Mouse (Mus musculus): ENCODE measurements around the gene Dnm3. TPM values are rescaled to one million over a fixed set of nuclear protein-coding genes. Genes with fewer than 3 reads are reported as not detected.

Dnm3 gene
- total RNA-seq, 1 experiment from 2014 or later: not detected

GRCm38 (mm10) chr1:162298527-162298926 is 179.3 kb downstream of the Dnm3 start:
- ATAC-seq (replicated peaks in 1 of 2; ENCODE audit: insufficient read depth in 1 of 2, low FRiP score in 2 of 2, low TSS enrichment in 1 of 2, low read depth in 1 of 2, poor library complexity in 2 of 2, severe bottlenecking in 2 of 2): no peak

- peak; percentile 53 to 65 for ATAC-seq (replicated peaks in 1 of 2; ENCODE audit: insufficient read depth in 1 of 2, low FRiP score in 2 of 2, low TSS enrichment in 1 of 2, low read depth in 1 of 2, poor library complexity in 2 of 2, severe bottlenecking in 2 of 2)
These were observed 182.4 kb downstream of the Dnm3 start for GRCm38 (mm10) chr1:162295443-162295842.

- no peak for ATAC-seq (replicated peaks in 1 of 2; ENCODE audit: insufficient read depth in 1 of 2, low FRiP score in 2 of 2, low TSS enrichment in 1 of 2, low read depth in 1 of 2, poor library complexity in 2 of 2, severe bottlenecking in 2 of 2)
These were observed 183.3 kb downstream of the Dnm3 start for GRCm38 (mm10) chr1:162294572-162294910.

- ATAC-seq (replicated peaks in 1 of 2; ENCODE audit: insufficient read depth in 1 of 2, low FRiP score in 2 of 2, low TSS enrichment in 1 of 2, low read depth in 1 of 2, poor library complexity in 2 of 2, severe bottlenecking in 2 of 2): no peak
These were observed 183.9 kb downstream of the Dnm3 start for GRCm38 (mm10) chr1:162293732-162294571.

GRCm38 (mm10) chr1:162286910-162287309 is 190.9 kb downstream of the Dnm3 start:
- no peak for ATAC-seq (replicated peaks in 1 of 2; ENCODE audit: insufficient read depth in 1 of 2, low FRiP score in 2 of 2, low TSS enrichment in 1 of 2, low read depth in 1 of 2, poor library complexity in 2 of 2, severe bottlenecking in 2 of 2)

- ATAC-seq (replicated peaks in 1 of 2; ENCODE audit: insufficient read depth in 1 of 2, low FRiP score in 2 of 2, low TSS enrichment in 1 of 2, low read depth in 1 of 2, poor library complexity in 2 of 2, severe bottlenecking in 2 of 2): no peak
These were observed 195.9 kb downstream of the Dnm3 start for GRCm38 (mm10) chr1:162281981-162282381.

GRCm38 (mm10) chr1:162280052-162280451 is 197.8 kb downstream of the Dnm3 start:
- no peak for ATAC-seq (replicated peaks in 1 of 2; ENCODE audit: insufficient read depth in 1 of 2, low FRiP score in 2 of 2, low TSS enrichment in 1 of 2, low read depth in 1 of 2, poor library complexity in 2 of 2, severe bottlenecking in 2 of 2)

- no peak for ATAC-seq (replicated peaks in 1 of 2; ENCODE audit: insufficient read depth in 1 of 2, low FRiP score in 2 of 2, low TSS enrichment in 1 of 2, low read depth in 1 of 2, poor library complexity in 2 of 2, severe bottlenecking in 2 of 2)
These were observed 201.8 kb downstream of the Dnm3 start for GRCm38 (mm10) chr1:162276011-162276410.

GRCm38 (mm10) chr1:162274674-162275248 is 203.1 kb downstream of the Dnm3 start:
- no peak for ATAC-seq (replicated peaks in 1 of 2; ENCODE audit: insufficient read depth in 1 of 2, low FRiP score in 2 of 2, low TSS enrichment in 1 of 2, low read depth in 1 of 2, poor library complexity in 2 of 2, severe bottlenecking in 2 of 2)

GRCm38 (mm10) chr1:162256912-162257607 is 220.8 kb downstream of the Dnm3 start:
- no peak for ATAC-seq (replicated peaks in 1 of 2; ENCODE audit: insufficient read depth in 1 of 2, low FRiP score in 2 of 2, low TSS enrichment in 1 of 2, low read depth in 1 of 2, poor library complexity in 2 of 2, severe bottlenecking in 2 of 2)

- no peak for ATAC-seq (replicated peaks in 1 of 2; ENCODE audit: insufficient read depth in 1 of 2, low FRiP score in 2 of 2, low TSS enrichment in 1 of 2, low read depth in 1 of 2, poor library complexity in 2 of 2, severe bottlenecking in 2 of 2)
These were observed 222.9 kb downstream of the Dnm3 start for GRCm38 (mm10) chr1:162254944-162255343.

- ATAC-seq (replicated peaks in 1 of 2; ENCODE audit: insufficient read depth in 1 of 2, low FRiP score in 2 of 2, low TSS enrichment in 1 of 2, low read depth in 1 of 2, poor library complexity in 2 of 2, severe bottlenecking in 2 of 2): 0 out of 4 replicates have a peak, but pooled peaks of 1 of the 2 experiments have one; percentile 45
These were observed 223.7 kb downstream of the Dnm3 start for GRCm38 (mm10) chr1:162253971-162254641.

- ATAC-seq (replicated peaks in 1 of 2; ENCODE audit: insufficient read depth in 1 of 2, low FRiP score in 2 of 2, low TSS enrichment in 1 of 2, low read depth in 1 of 2, poor library complexity in 2 of 2, severe bottlenecking in 2 of 2): no peak
These were observed 225.0 kb downstream of the Dnm3 start for GRCm38 (mm10) chr1:162252869-162253268.

GRCm38 (mm10) chr1:162247216-162247615 is 230.6 kb downstream of the Dnm3 start:
- no peak for ATAC-seq (replicated peaks in 1 of 2; ENCODE audit: insufficient read depth in 1 of 2, low FRiP score in 2 of 2, low TSS enrichment in 1 of 2, low read depth in 1 of 2, poor library complexity in 2 of 2, severe bottlenecking in 2 of 2)

GRCm38 (mm10) chr1:162243651-162243990 is 234.2 kb downstream of the Dnm3 start:
- ATAC-seq (replicated peaks in 1 of 2; ENCODE audit: insufficient read depth in 1 of 2, low FRiP score in 2 of 2, low TSS enrichment in 1 of 2, low read depth in 1 of 2, poor library complexity in 2 of 2, severe bottlenecking in 2 of 2): no peak

- ATAC-seq (replicated peaks in 1 of 2; ENCODE audit: insufficient read depth in 1 of 2, low FRiP score in 2 of 2, low TSS enrichment in 1 of 2, low read depth in 1 of 2, poor library complexity in 2 of 2, severe bottlenecking in 2 of 2): no peak
These were observed 234.7 kb downstream of the Dnm3 start for GRCm38 (mm10) chr1:162242980-162243650.

- ATAC-seq (replicated peaks in 1 of 2; ENCODE audit: insufficient read depth in 1 of 2, low FRiP score in 2 of 2, low TSS enrichment in 1 of 2, low read depth in 1 of 2, poor library complexity in 2 of 2, severe bottlenecking in 2 of 2): no peak
These were observed 237.1 kb downstream of the Dnm3 start for GRCm38 (mm10) chr1:162240720-162241119.

Measured in hematopoietic stem cell, adult 5-6 weeks (primary cell).